In the genomic region with DNA sequence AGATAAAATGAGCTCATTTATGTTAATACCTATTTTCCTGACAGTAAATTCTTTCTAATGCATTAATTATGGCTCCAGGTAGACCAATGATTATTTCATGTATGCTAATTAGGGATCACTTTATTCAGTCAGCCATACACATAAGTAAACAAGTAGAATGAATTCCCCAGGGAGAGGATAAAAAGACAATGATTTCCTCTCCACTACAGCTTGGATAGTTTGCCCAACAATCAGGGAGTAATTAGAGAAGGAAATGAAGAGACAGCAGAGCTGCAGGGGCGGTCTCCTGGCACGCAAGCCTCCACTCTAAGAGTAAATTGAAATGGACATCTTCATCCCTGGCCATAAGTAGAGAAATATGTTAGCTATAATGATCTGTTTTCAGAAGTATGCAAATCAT, we compare ENCODE assay signal across 22 mouse cellular contexts.
DNase-seq lines count a peak whose midpoint lies in the region; ATAC-seq and TF ChIP-seq lines count a peak whose summit lies in the region.
"Had no signal": no experiment of that assay in that cellular context is flagged by ENCODE, and none has a peak within 500 bp of the region (broad histone marks: within the 10 kb centered on the region; RNA-seq: fewer than 3 reads in every experiment).

No protein-coding gene starts in this region.

- no peaks in the 10 kb centered on the region for H3K9me3 ChIP-seq in hindbrain, postnatal 0 days (ENCODE audit: low read length)
- no peaks in the 10 kb centered on the region for H3K9me3 ChIP-seq in hindbrain, embryonic 10.5 days
- H3K9me3 ChIP-seq: embryonic facial prominence, embryonic 15.5 days; forebrain, embryonic 10.5 days; heart, embryonic 10.5 days; hindbrain, embryonic 15.5 days had no signal

- H3K27ac ChIP-seq in hindbrain, postnatal 0 days = no peak overlapping the region
- H3K27ac ChIP-seq in hindbrain, embryonic 10.5 days = no peak overlapping the region
- H3K27ac ChIP-seq: embryonic facial prominence, embryonic 15.5 days; forebrain, embryonic 10.5 days; heart, embryonic 10.5 days; hindbrain, embryonic 15.5 days had no signal

- no peaks in the 10 kb centered on the region for H3K4me1 ChIP-seq in hindbrain, postnatal 0 days (ENCODE audit: insufficient read depth, low read length)
- no peaks in the 10 kb centered on the region for H3K4me1 ChIP-seq in hindbrain, embryonic 10.5 days (replicated peaks)
- H3K4me1 ChIP-seq: embryonic facial prominence, embryonic 15.5 days; forebrain, embryonic 10.5 days; heart, embryonic 10.5 days; hindbrain, embryonic 15.5 days had no signal

- no peak overlapping the region for H3K9ac ChIP-seq in hindbrain, postnatal 0 days (replicated peaks; ENCODE audit: low read length)
- H3K9ac ChIP-seq: embryonic facial prominence, embryonic 15.5 days; hindbrain, embryonic 15.5 days had no signal

- no peak for ATAC-seq in hindbrain, postnatal 0 days
- ATAC-seq: forebrain, embryonic 16.5 days; inflammation-experienced regulatory T-cells, adult 6 months had no signal

- H3K27me3 ChIP-seq in hindbrain, postnatal 0 days (ENCODE audit: insufficient read depth, low read length) = no peaks in the 10 kb centered on the region
- H3K27me3 ChIP-seq in hindbrain, embryonic 10.5 days (ENCODE audit: insufficient read depth, poor library complexity, severe bottlenecking) = no peaks in the 10 kb centered on the region
- H3K27me3 ChIP-seq: embryonic facial prominence, embryonic 15.5 days; hindbrain, embryonic 15.5 days had no signal

- no peak for TF ChIP-seq CTCF in hindbrain, postnatal 0 days (IDR thresholded peaks at IDR 0.05; ENCODE audit: low read depth)
- TF ChIP-seq CTCF in brain, embryonic 14.5 days (IDR thresholded peaks at IDR 0.05; ENCODE audit: borderline replicate concordance, extremely low read depth, insufficient read depth, insufficient read length) = no peak

- no peak overlapping the region for H3K4me2 ChIP-seq in hindbrain, postnatal 0 days (ENCODE audit: low read depth, low read length)
- H3K4me2 ChIP-seq: embryonic facial prominence, embryonic 15.5 days; hindbrain, embryonic 15.5 days had no signal

- 56% methylated on average over 2 of the region's 2 CpGs for WGBS in hindbrain, postnatal 0 days
- 79% methylated on average over 2 of the region's 2 CpGs for WGBS in hindbrain, embryonic 10.5 days

- DNase-seq in hindbrain, postnatal 0 days (ENCODE audit: low spot score) = peak; percentile 13
- no peak for DNase-seq in hindbrain, embryonic 10.5 days (ENCODE audit: low spot score)
- peak; percentile 46 for DNase-seq in Muller cell, postnatal 12 days (ENCODE audit: inconsistent ontology term)
- DNase-seq in brain, embryonic 14.5 days (ENCODE audit: low read depth) = peak; percentile 40
- DNase-seq in retina, embryonic 14.5 days (ENCODE audit: low spot score) = peak; percentile 55
- no peak for DNase-seq in adrenal gland, postnatal 25 days
- no peak for DNase-seq in lung, postnatal 25 days (ENCODE audit: low spot score)
- DNase-seq: adrenal gland, postnatal 10 days; cerebellum, adult 18-20 months; cerebellum, adult 9-11 months; cerebellum, postnatal 36 days; gastrocnemius, postnatal 10 days; heart, adult 18-20 months; heart, postnatal 10 days; heart, postnatal 4 days had no signal

- H3K4me3 ChIP-seq in hindbrain, postnatal 0 days (ENCODE audit: low read length) = no peak overlapping the region
- H3K4me3 ChIP-seq in hindbrain, embryonic 10.5 days = no peak overlapping the region
- H3K4me3 ChIP-seq: embryonic facial prominence, embryonic 15.5 days; erythroblast, embryonic 14.5 days; forebrain, embryonic 10.5 days; heart, embryonic 10.5 days; hindbrain, embryonic 15.5 days had no signal

- H3K36me3 ChIP-seq in hindbrain, postnatal 0 days (ENCODE audit: insufficient read depth, low read length) = no peaks in the 10 kb centered on the region
- no peaks in the 10 kb centered on the region for H3K36me3 ChIP-seq in hindbrain, embryonic 10.5 days
- H3K36me3 ChIP-seq: embryonic facial prominence, embryonic 15.5 days; forebrain, embryonic 10.5 days; heart, embryonic 10.5 days; hindbrain, embryonic 15.5 days had no signal

- TF ChIP-seq POLR2A in brain, embryonic 14.5 days (IDR thresholded peaks at IDR 0.05; ENCODE audit: borderline replicate concordance, extremely low read depth, insufficient read depth, insufficient read length, poor library complexity, severe bottlenecking) = no peak

Comparison
In these comparisons a context has a peak if more than half of its experiments do, and no peak if none do; other contexts are left out.
1. DNase-seq: peak in hindbrain, postnatal 0 days (single experiment), Muller cell, postnatal 12 days (single experiment), brain, embryonic 14.5 days (single experiment) and retina, embryonic 14.5 days (single experiment); none in hindbrain, embryonic 10.5 days (single experiment), adrenal gland, postnatal 25 days (single experiment) and lung, postnatal 25 days (single experiment).